Mouse (Mus musculus) thymus, postnatal 14 days (tissue): ENCODE measurements around the gene Card19.

Experiments used
- DNase-seq: peaks from one replicate; pipeline ENCODE4 v3.0.0; 2021

Card19 gene

GRCm38 (mm10) chr13:49169448-49170207, 46.2 kb downstream of the Card19 start:
- DNase-seq: peak; percentile 82

- no peak for DNase-seq
These were observed 48.8 kb downstream of the Card19 start for GRCm38 (mm10) chr13:49167081-49167480.

GRCm38 (mm10) chr13:49163645-49164044, 52.2 kb downstream of the Card19 start:
- DNase-seq: no peak

GRCm38 (mm10) chr13:49162722-49163121, 53.1 kb downstream of the Card19 start:
- DNase-seq: no peak

GRCm38 (mm10) chr13:49161236-49161635, 54.6 kb downstream of the Card19 start:
- no peak for DNase-seq

- DNase-seq: no peak
These were observed 57.7 kb downstream of the Card19 start for GRCm38 (mm10) chr13:49158040-49158713.

GRCm38 (mm10) chr13:49156645-49157044, 59.2 kb downstream of the Card19 start:
- DNase-seq: no peak

- no peak for DNase-seq
These were observed 61.2 kb downstream of the Card19 start for GRCm38 (mm10) chr13:49154621-49155020.

GRCm38 (mm10) chr13:49154028-49154427, 61.8 kb downstream of the Card19 start:
- DNase-seq: no peak
